Mouse (Mus musculus) stomach, embryonic 14.5 days (tissue): ENCODE measurements around the gene Dot1l. TPM values are rescaled to one million over a fixed set of nuclear protein-coding genes. Genes with fewer than 3 reads are reported as not detected.
A peak's percentile ranks its signal among the peaks of the same experiment; 100 is the strongest.

Experiments
- ATAC-seq: fragments of 200-750 bp; cut with Nextera tagmentation; 2 replicates; pipeline ENCODE4 v1.8.0; 2017; ENCODE audit warnings: low read depth, moderate TSS enrichment; ENCODE audit not compliant: insufficient number of reproducible peaks, insufficient read depth, low FRiP score
- H3K27ac ChIP-seq: fragments of 300-500 bp; sonication (generic); 2 replicates; pipeline ENCODE4 v1.5.1; 2014; ENCODE audit warnings: mild to moderate bottlenecking, low read length, moderate library complexity, mixed read lengths
- H3K27me3 ChIP-seq: fragments of 300-500 bp; sonication (generic); 2 replicates; pipeline ENCODE4 v1.6.1; 2014; ENCODE audit warnings: low read length, control low read depth, mixed read lengths; ENCODE audit not compliant: control insufficient read depth, insufficient read depth
- H3K36me3 ChIP-seq: fragments of 300-500 bp; sonication (generic); 2 replicates; pipeline ENCODE4 v1.6.1; 2014; ENCODE audit warnings: mild to moderate bottlenecking, control low read depth, low read length, moderate library complexity, mixed read lengths; ENCODE audit not compliant: control insufficient read depth, insufficient read depth
- H3K4me1 ChIP-seq: fragments of 300-500 bp; sonication (generic); 2 replicates; pipeline ENCODE4 v1.6.1; 2014; ENCODE audit warnings: low read length, control low read depth, mixed read lengths; ENCODE audit not compliant: control insufficient read depth, insufficient read depth
- H3K4me2 ChIP-seq: fragments of 300-500 bp; sonication (generic); replicated peaks from 2 replicates; pipeline ENCODE4 v1.6.1; 2014; ENCODE audit warnings: low read depth, low read length, control low read depth
- H3K4me3 ChIP-seq: fragments of 300-500 bp; sonication (generic); 2 replicates; pipeline ENCODE4 v1.5.1; 2014; ENCODE audit warnings: low read depth, low read length, control low read depth
- H3K9ac ChIP-seq: fragments of 300-500 bp; sonication (generic); replicated peaks from 2 replicates; pipeline ENCODE4 v1.6.1; 2014; ENCODE audit warnings: low read depth, mild to moderate bottlenecking, control low read depth, low read length, moderate library complexity, mixed read lengths
- H3K9me3 ChIP-seq: fragments of 300-500 bp; sonication (generic); 2 replicates; pipeline ENCODE4 v1.6.1; 2016; ENCODE audit warnings: low read depth, low read length, control low read depth; ENCODE audit not compliant: control insufficient read depth
- WGBS: fragments of 180-500 bp; shearing (Covaris S2); extraction: QIAGEN DNeasy Blood & Tissue Kit; methylation state at CpG from one replicate; pipeline ENCODE4 v1.1.7; 2014; 5-methylcytosine and 5-hydroxymethylcytosine counted together
- polyA plus RNA-seq: library from polyadenylated mRNA; unstranded; fragments of >200 nt; fragmentation: Nextera tagmentation; extraction: Ambion mirVana; gene quantifications from 2 replicates; pipeline ENCODE4 v1.2.1, GENCODE M21; 2014

Dot1l gene
- polyA plus RNA-seq, 1 experiment from 2014 or later: 25.8 TPM

- Histone ChIP-seq H3K4me1 (peaks cover 21% of the 10 kb centered on the region), H3K9ac (peak within 1 kb of the TSS; percentile 98), H3K4me2 (peak within 1 kb of the TSS; percentile 88), H3K27ac (peak within 1 kb of the TSS; percentile 96), H3K4me3 (peak within 1 kb of the TSS; percentile 94), H3K36me3 (peaks cover 51% of the 10 kb centered on the region), H3K27me3 (no peaks in the 10 kb centered on the region), H3K9me3 (no peaks in the 10 kb centered on the region)
- WGBS: under 1% methylated on average over 104 of the region's 104 CpGs
- peak; percentile 89 for ATAC-seq
These were observed 43.4 kb downstream of the Dot1l start, which contains the start of the genes Sf3a2 and Plekhj1 for GRCm38 (mm10) chr10:80798150-80799006. Sf3a2 (plus strand) TSS chr10:80798198. Plekhj1 (minus strand) TSS chr10:80798626.

- WGBS: 1% methylated on average over 18 of the region's 18 CpGs
- Histone ChIP-seq H3K27ac (peak overlapping the region; percentile 96), H3K9me3 (no peaks in the 10 kb centered on the region), H3K4me3 (peak overlapping the region; percentile 94), H3K9ac (peak overlapping the region; percentile 98), H3K4me2 (peak overlapping the region; percentile 88), H3K27me3 (no peaks in the 10 kb centered on the region), H3K4me1 (peaks cover 21% of the 10 kb centered on the region), H3K36me3 (peaks cover 51% of the 10 kb centered on the region)
- ATAC-seq: no peak
These were observed 44.1 kb downstream of the Dot1l start for GRCm38 (mm10) chr10:80799070-80799566.

- no peak for ATAC-seq
- peaks cover 22% of the 10 kb centered on the region for H3K4me1 ChIP-seq
- no peaks in the 10 kb centered on the region for H3K9me3 ChIP-seq
- WGBS: 89% methylated on average over 10 of the region's 10 CpGs
- no peak overlapping the region for H3K9ac ChIP-seq
- peaks cover 36% of the 10 kb centered on the region for H3K36me3 ChIP-seq
- no peaks in the 10 kb centered on the region for H3K27me3 ChIP-seq
- H3K4me2 ChIP-seq: no peak overlapping the region
- H3K4me3 ChIP-seq: no peak overlapping the region
- no peak overlapping the region for H3K27ac ChIP-seq
These were observed 47.4 kb downstream of the Dot1l start for GRCm38 (mm10) chr10:80802204-80802912.

- H3K4me1 ChIP-seq: peaks cover 25% of the 10 kb centered on the region; the same call in 1 of the 2 replicates
- ATAC-seq: no peak
- no peak overlapping the region for H3K4me3 ChIP-seq
- peaks cover 36% of the 10 kb centered on the region for H3K36me3 ChIP-seq
- H3K27me3 ChIP-seq: no peaks in the 10 kb centered on the region
- H3K9me3 ChIP-seq: no peaks in the 10 kb centered on the region
- no peak overlapping the region for H3K9ac ChIP-seq
- WGBS: 84% methylated on average over 3 of the region's 3 CpGs
- no peak overlapping the region for H3K27ac ChIP-seq
- no peak overlapping the region for H3K4me2 ChIP-seq
These were observed 48.0 kb downstream of the Dot1l start for GRCm38 (mm10) chr10:80802996-80803395.

GRCm38 (mm10) chr10:80804340-80804739 is 49.3 kb downstream of the Dot1l start:
- no peak overlapping the region for H3K9ac ChIP-seq
- H3K9me3 ChIP-seq: no peaks in the 10 kb centered on the region
- H3K27ac ChIP-seq: no peak overlapping the region
- WGBS: 93% methylated on average over 2 of the region's 2 CpGs
- H3K27me3 ChIP-seq: no peaks in the 10 kb centered on the region
- H3K4me2 ChIP-seq: no peak overlapping the region
- peaks cover 36% of the 10 kb centered on the region for H3K36me3 ChIP-seq
- H3K4me3 ChIP-seq: no peak overlapping the region
- peaks cover 36% of the 10 kb centered on the region for H3K4me1 ChIP-seq
- ATAC-seq: no peak

GRCm38 (mm10) chr10:80804916-80805315 is 49.9 kb downstream of the Dot1l start, which contains the start of gene Amh:
Amh (plus strand) TSS chr10:80805243.
- peaks cover 36% of the 10 kb centered on the region for H3K36me3 ChIP-seq
- no peak within 1 kb of the TSS for H3K4me2 ChIP-seq
- no peaks in the 10 kb centered on the region for H3K27me3 ChIP-seq
- WGBS: 67% methylated on average over 6 of the region's 6 CpGs
- H3K4me3 ChIP-seq: no peak within 1 kb of the TSS
- no peak within 1 kb of the TSS for H3K27ac ChIP-seq
- ATAC-seq: no peak
- no peak within 1 kb of the TSS for H3K9ac ChIP-seq
- H3K4me1 ChIP-seq: peaks cover 31% of the 10 kb centered on the region
- H3K9me3 ChIP-seq: no peaks in the 10 kb centered on the region

GRCm38 (mm10) chr10:80805322-80805721 is 50.3 kb downstream of the Dot1l start:
- no peak overlapping the region for H3K9ac ChIP-seq
- peaks cover 29% of the 10 kb centered on the region for H3K4me1 ChIP-seq
- H3K27me3 ChIP-seq: no peaks in the 10 kb centered on the region
- no peak overlapping the region for H3K4me3 ChIP-seq
- H3K36me3 ChIP-seq: peaks cover 36% of the 10 kb centered on the region
- 66% methylated on average over 5 of the region's 5 CpGs for whole genome bisulfite sequencing
- no peak overlapping the region for H3K27ac ChIP-seq
- ATAC-seq: no peak
- H3K4me2 ChIP-seq: no peak overlapping the region
- H3K9me3 ChIP-seq: no peaks in the 10 kb centered on the region

- 12% methylated on average over 3 of the region's 3 CpGs for WGBS
- no peak overlapping the region for H3K9ac ChIP-seq
- H3K4me2 ChIP-seq: no peak overlapping the region
- peaks cover 29% of the 10 kb centered on the region for H3K4me1 ChIP-seq
- H3K9me3 ChIP-seq: no peaks in the 10 kb centered on the region
- H3K27me3 ChIP-seq: no peaks in the 10 kb centered on the region
- no peak for ATAC-seq
- no peak overlapping the region for H3K4me3 ChIP-seq
- H3K27ac ChIP-seq: no peak overlapping the region
- peaks cover 36% of the 10 kb centered on the region for H3K36me3 ChIP-seq
These were observed 50.9 kb downstream of the Dot1l start for GRCm38 (mm10) chr10:80805925-80806324.
